Mouse (Mus musculus): ENCODE measurements at regions not wholly inside any gene's neighbourhood (a gene's known extent, or its start where the extent isn't known, plus 50 kb on each side); places are given as distances from the start of the nearest gene placed in this dataset.

GRCm38 (mm10) chr11:16701826-16702225, 50.2 kb upstream of the Egfr start:
- TF ChIP-seq CTCF (IDR thresholded peaks at IDR 0.05; ENCODE audit: extremely low read depth, insufficient read length, insufficient replicate concordance, low read depth, low read length) (no peak), POLR2A (IDR thresholded peaks at IDR 0.05; ENCODE audit: low read depth, low read length) (no peak)

Measured in small intestine, adult 2 months (tissue).